Mouse (Mus musculus): Measurements from ENCODE around the gene Arhgap17. TPM values are rescaled to one million over a fixed set of nuclear protein-coding genes. Genes with fewer than 3 reads are reported as not detected.

Arhgap17 gene
- polyA plus RNA-seq (2012; rRNA removed), result 28.5 and 35.3 TPM in 2 replicates

DNA sequence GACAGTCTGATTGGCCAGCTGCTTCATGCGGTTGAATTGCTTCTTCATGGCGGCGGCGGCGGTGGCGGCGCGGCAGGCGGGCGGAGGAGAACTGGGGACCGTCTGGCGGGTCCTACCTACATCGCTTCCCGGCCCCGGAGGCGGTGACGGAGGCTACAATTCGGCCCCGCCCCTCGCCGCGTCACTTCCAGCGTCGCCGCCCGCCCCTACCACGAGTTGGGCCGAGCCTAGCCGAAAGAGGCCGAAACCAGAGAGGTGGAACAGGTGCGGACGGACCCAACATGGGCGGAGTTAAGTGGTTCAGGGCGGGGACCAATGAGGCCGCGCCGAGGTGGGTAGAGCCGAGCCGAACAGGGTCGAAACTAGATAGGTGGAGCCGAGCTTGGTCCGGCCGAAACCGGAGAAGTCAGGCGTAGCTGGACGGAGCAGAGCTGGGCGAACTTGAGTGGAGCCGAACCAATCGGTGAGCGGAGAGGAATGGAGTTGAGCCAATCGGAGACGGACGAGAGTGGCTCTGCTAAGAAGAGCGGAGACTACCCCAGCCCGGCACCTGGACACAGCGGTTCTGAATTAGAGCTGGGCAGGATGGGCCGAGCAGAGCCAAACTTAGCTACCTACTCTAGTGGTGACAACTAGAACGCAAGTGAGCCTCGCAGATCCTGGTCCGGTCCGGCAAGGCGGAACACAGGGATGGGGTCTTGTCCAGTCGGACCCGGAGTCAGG lies at the start of gene Arhgap17, which contains the start of gene Lcmt1:
Arhgap17 (minus strand) TSS at position 157 of the 723 bp plus-strand sequence.
Lcmt1 (plus strand) TSS at position 26 of the 723 bp plus-strand sequence.
- DNase-seq, result peak; percentile 94
- peaks cover 27% of the 10 kb centered on the region for H3K4me1 ChIP-seq (ENCODE audit: control insufficient read depth, insufficient read depth, low read length)
- WGBS, result under 1% methylated on average over 64 of the region's 64 CpGs
- TF ChIP-seq CTCF (IDR thresholded peaks at IDR 0.05; ENCODE audit: insufficient read depth, low read length) (no peak), POLR2A (IDR thresholded peaks at IDR 0.05; ENCODE audit: borderline replicate concordance, extremely low read depth, low read depth, low read length) (peak; percentile 54; the same call in 1 of the 2 replicates)
- H3K4me3 ChIP-seq (replicated peaks; ENCODE audit: extremely low read depth, low read depth, low read length), result peak within 1 kb of the TSS; percentile 87

DNA sequence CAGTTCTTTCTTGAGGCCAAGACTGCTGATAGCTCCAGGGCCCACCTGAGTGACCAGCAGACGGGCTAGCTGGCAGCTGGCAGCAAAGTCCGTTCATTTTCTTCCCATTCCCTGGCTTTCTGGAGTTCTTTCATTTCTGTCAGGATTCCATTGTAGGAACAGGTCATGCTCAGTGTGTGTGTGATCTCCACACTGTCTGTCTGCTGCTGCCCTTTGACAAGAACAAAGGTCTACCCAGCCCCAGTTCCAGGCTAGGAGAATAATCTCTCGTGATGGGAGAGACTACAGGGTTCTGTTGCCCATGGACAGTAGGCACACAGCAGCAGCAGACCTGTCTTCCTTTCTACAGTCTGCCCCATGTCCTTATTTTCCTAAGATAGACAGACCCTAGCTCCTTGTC lies 47.9 kb upstream of the Arhgap17 start:
- no peak for DNase-seq
- Histone ChIP-seq H3K4me3 (replicated peaks; ENCODE audit: extremely low read depth, low read depth, low read length) (no peak overlapping the region), H3K4me1 (ENCODE audit: control insufficient read depth, insufficient read depth, low read length) (no peaks in the 10 kb centered on the region)
- TF ChIP-seq CTCF (IDR thresholded peaks at IDR 0.05; ENCODE audit: insufficient read depth, low read length) (no peak), POLR2A (IDR thresholded peaks at IDR 0.05; ENCODE audit: borderline replicate concordance, extremely low read depth, low read depth, low read length) (no peak)
- WGBS, result 97% methylated on average over 3 of the region's 3 CpGs

DNA sequence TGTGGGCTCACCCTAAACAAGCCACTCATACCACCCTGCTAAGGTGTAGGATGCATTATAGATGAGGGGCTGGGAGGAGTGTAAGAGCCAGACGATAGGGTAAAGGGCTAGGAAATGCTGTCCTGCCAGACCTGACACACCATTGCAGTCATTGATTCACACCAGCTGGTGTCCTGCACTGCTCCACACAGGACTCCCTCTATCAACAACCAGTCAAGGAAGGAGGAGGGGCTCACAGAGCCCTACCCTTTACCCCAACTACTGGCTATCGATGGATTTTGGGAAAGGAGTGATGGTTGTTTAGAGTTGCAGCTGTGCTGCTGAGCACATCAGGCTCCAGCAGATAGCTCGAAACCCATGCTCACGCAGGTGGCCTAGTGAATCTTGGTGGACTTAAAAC lies 47.1 kb upstream of the Arhgap17 start:
- no peak for DNase-seq
- Histone ChIP-seq H3K4me3 (replicated peaks; ENCODE audit: extremely low read depth, low read depth, low read length) (no peak overlapping the region), H3K4me1 (ENCODE audit: control insufficient read depth, insufficient read depth, low read length) (no peaks in the 10 kb centered on the region)
- TF ChIP-seq POLR2A (IDR thresholded peaks at IDR 0.05; ENCODE audit: borderline replicate concordance, extremely low read depth, low read depth, low read length), result no peak
- no peak for TF ChIP-seq CTCF (IDR thresholded peaks at IDR 0.05; ENCODE audit: insufficient read depth, low read length)
- 67% methylated on average over 4 of the region's 4 CpGs for WGBS

DNA sequence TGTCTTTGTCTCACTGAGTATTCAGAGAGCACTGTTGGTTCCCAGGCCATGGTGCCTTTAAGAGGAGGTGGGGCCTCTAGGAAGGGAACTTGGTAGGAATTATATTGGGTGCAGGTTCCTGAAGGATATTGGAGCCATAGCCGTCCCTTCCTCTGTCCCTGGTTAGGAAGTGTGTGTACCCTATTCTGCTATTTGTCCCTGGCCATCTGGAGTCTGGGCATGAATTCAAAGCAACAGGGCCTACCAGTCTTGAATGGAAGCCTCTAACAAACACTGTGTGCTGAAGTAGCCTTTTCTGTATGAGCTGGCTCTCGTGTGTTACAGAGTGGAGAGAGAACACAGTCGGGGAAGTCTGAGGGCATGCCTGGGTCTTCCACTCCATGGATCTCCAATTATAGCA lies 42.4 kb upstream of the Arhgap17 start:
- 77% methylated on average over 3 of the region's 3 CpGs for WGBS

DNA sequence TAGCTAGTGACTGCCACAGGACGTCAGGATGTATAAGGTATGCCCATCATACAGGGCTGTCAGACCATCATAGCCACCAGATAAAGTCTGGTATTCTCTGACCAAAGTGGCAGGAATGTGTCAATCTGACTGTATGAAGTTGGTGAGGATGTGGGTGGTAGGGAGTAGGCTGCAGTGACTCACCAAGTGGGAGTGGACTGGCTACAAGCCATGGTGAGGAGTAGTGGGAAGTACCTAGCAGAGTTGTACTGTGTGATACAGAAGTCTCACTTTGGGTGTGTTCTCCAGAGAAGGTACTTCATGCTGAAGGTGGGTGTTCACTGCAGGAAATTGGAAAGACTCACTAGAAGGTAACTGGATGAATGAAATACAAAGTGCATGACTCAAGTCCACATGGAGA lies 41.4 kb upstream of the Arhgap17 start:
- WGBS, result 61% methylated on average over 1 of the region's 1 CpGs
- Histone ChIP-seq H3K4me3 (replicated peaks; ENCODE audit: extremely low read depth, low read depth, low read length) (no peak overlapping the region), H3K4me1 (ENCODE audit: control insufficient read depth, insufficient read depth, low read length) (no peaks in the 10 kb centered on the region)
- peak; percentile 27 for DNase-seq
- TF ChIP-seq POLR2A (IDR thresholded peaks at IDR 0.05; ENCODE audit: borderline replicate concordance, extremely low read depth, low read depth, low read length) (no peak), CTCF (IDR thresholded peaks at IDR 0.05; ENCODE audit: insufficient read depth, low read length) (no peak)

More for the DNA sequence above, 42.4 kb upstream of the Arhgap17 start:
- H3K4me1 ChIP-seq (ENCODE audit: control insufficient read depth, insufficient read depth, low read length), result no peaks in the 10 kb centered on the region
- DNase-seq, result no peak
- TF ChIP-seq POLR2A (IDR thresholded peaks at IDR 0.05; ENCODE audit: borderline replicate concordance, extremely low read depth, low read depth, low read length), result no peak
- no peak for TF ChIP-seq CTCF (IDR thresholded peaks at IDR 0.05; ENCODE audit: insufficient read depth, low read length)
- no peak overlapping the region for H3K4me3 ChIP-seq (replicated peaks; ENCODE audit: extremely low read depth, low read depth, low read length)

DNA sequence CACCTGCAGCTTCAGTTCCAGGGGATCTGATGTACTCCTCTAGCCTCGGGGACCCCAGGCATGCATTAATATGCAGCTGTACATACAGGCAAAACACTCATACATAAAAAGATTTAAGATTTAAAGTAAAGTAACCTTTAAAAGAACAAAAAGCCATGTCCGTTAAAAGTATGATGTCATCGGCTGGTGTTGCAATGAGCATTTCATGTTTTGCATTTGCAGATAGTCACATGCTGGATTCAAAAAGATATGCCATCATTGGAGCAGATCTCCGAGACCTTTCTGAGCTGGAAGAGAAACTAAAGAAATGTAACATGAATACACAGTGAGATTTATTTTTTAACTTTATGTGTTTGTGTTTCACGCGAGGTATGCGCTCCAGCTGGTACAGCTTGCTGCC lies 40.8 kb upstream of the Arhgap17 start:
- no peaks in the 10 kb centered on the region for H3K4me1 ChIP-seq (ENCODE audit: control insufficient read depth, insufficient read depth, low read length)
- no peak for TF ChIP-seq CTCF (IDR thresholded peaks at IDR 0.05; ENCODE audit: insufficient read depth, low read length)
- TF ChIP-seq POLR2A (IDR thresholded peaks at IDR 0.05; ENCODE audit: borderline replicate concordance, extremely low read depth, low read depth, low read length), result no peak
- DNase-seq, result no peak
- 89% methylated on average over 7 of the region's 7 CpGs for WGBS
- no peak overlapping the region for H3K4me3 ChIP-seq (replicated peaks; ENCODE audit: extremely low read depth, low read depth, low read length)

DNA sequence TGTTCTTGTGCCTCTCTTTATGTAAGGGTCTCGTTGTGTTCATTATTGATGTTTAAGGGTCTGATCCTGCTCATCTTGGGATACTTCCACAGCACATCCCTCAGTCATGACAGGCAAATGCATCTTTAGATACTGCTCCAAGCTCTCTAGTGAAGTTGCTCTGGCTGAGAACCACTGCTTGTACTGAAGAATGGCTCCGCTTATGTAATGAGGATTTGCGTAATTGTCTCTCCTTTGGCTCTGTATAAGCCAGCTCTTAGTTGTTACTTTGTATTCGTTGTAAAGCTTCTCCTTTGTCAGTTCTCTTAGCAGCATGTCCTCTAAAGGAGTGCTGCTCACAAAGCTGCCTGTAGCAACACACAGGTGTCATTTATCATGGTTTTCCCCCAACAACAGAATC lies 37.3 kb upstream of the Arhgap17 start:
- Histone ChIP-seq H3K4me1 (ENCODE audit: control insufficient read depth, insufficient read depth, low read length) (no peaks in the 10 kb centered on the region), H3K4me3 (replicated peaks; ENCODE audit: extremely low read depth, low read depth, low read length) (no peak overlapping the region)
- no peak for DNase-seq
- TF ChIP-seq POLR2A (IDR thresholded peaks at IDR 0.05; ENCODE audit: borderline replicate concordance, extremely low read depth, low read depth, low read length) (no peak), CTCF (IDR thresholded peaks at IDR 0.05; ENCODE audit: insufficient read depth, low read length) (no peak)
- 75% methylated on average over 4 of the region's 4 CpGs for WGBS

DNA sequence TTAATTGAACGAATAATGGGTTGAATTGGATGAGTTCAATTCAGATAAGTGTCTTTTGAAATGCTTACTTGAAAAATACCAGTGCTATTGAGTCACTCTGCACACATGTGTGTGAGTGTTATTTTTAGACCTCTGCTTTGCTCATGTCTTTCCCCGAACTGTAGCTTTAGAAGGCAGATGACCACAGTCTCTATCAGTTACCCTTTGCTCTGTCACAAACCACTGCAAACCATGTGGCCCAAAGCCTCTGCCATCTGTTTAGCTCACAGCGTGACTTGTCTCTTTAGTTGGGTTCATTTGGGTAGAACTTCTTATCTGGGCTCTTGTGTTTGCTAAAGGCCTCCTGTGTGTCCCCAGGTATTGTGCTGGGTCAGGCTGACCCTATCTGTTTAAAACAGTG lies 35.9 kb upstream of the Arhgap17 start:
- Histone ChIP-seq H3K4me3 (replicated peaks; ENCODE audit: extremely low read depth, low read depth, low read length) (no peak overlapping the region), H3K4me1 (ENCODE audit: control insufficient read depth, insufficient read depth, low read length) (no peaks in the 10 kb centered on the region)
- no peak for DNase-seq
- TF ChIP-seq CTCF (IDR thresholded peaks at IDR 0.05; ENCODE audit: insufficient read depth, low read length) (no peak), POLR2A (IDR thresholded peaks at IDR 0.05; ENCODE audit: borderline replicate concordance, extremely low read depth, low read depth, low read length) (no peak)
- WGBS, result 50% methylated on average over 3 of the region's 3 CpGs

DNA sequence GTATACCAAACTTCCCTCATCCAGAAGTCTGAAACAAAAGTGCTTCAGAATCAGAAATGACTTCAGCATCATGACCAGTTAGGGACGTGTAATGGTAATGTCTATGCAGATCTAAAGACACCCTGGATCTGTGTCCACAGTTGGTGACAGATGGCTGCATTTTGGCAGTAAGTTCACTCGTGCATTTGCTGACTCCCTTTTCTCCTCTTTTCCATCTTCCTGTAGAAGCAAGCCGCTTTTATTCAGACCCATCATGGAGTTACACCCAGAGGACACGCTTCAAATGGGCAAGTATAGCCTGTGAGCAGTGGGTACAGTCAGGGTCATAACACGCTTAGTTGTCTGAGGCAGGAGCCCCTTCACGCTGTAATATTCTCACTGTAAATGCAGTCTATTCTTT lies 34.5 kb upstream of the Arhgap17 start:
- no peak for DNase-seq
- Histone ChIP-seq H3K4me1 (ENCODE audit: control insufficient read depth, insufficient read depth, low read length) (no peaks in the 10 kb centered on the region), H3K4me3 (replicated peaks; ENCODE audit: extremely low read depth, low read depth, low read length) (no peak overlapping the region)
- no peak for TF ChIP-seq CTCF (IDR thresholded peaks at IDR 0.05; ENCODE audit: insufficient read depth, low read length)
- TF ChIP-seq POLR2A (IDR thresholded peaks at IDR 0.05; ENCODE audit: borderline replicate concordance, extremely low read depth, low read depth, low read length), result no peak
- 89% methylated on average over 6 of the region's 6 CpGs for WGBS

DNA sequence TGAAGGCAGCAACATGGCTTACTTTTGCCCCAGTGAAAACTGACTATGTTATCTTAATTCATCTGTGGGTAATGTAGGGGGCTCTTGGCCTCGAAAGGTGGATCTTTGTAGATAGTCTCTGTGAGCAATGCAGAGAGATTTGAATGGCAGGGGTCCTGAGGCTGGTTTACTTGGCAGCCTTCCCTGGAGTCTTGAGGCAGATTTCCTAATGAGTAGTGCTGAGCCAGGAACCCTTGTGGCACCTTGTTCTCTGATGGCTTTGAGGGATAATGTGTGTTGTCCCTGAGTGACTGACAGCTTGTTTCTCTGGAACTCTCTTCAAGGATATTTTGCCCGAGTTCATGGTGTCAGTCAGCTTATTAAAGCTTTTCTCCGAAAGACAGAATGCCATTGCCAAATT lies 31.4 kb upstream of the Arhgap17 start:
- 89% methylated on average over 3 of the region's 3 CpGs for WGBS
- no peak for DNase-seq
- TF ChIP-seq POLR2A (IDR thresholded peaks at IDR 0.05; ENCODE audit: borderline replicate concordance, extremely low read depth, low read depth, low read length), result no peak
- TF ChIP-seq CTCF (IDR thresholded peaks at IDR 0.05; ENCODE audit: insufficient read depth, low read length), result no peak
- no peak overlapping the region for H3K4me3 ChIP-seq (replicated peaks; ENCODE audit: extremely low read depth, low read depth, low read length)
- no peaks in the 10 kb centered on the region for H3K4me1 ChIP-seq (ENCODE audit: control insufficient read depth, insufficient read depth, low read length)

Measured in lung, adult 2 months (tissue).